Comparison of ENCODE assay signal across 31 mouse cellular contexts in the genomic region with DNA sequence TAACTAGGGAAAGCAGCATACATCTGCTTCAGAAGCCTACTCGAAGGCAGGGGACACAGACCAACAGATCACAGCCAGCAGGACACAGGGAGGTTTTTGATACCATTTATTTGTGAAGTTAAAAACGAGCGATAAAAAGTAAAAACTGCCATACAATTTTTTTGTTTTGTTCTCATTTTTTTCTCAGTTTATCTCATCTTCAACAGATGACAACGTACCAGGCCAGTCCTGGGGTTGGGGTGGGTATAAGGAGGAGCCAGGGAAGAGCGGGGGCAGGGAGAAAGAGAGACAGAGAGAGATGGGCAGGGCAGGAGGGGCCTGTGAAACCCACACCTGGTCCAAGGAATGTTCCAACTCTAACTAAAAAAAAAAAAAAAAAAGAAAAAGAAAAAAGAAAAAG. TPM values are rescaled to one million over a fixed set of nuclear protein-coding genes. Genes with fewer than 3 reads are reported as not detected.
"Had no signal": no experiment of that assay in that cellular context is flagged by ENCODE, and none has a peak within 500 bp of the region (broad histone marks: within the 10 kb centered on the region; RNA-seq: fewer than 3 reads in every experiment).

No protein-coding gene starts in this region.

- H3K27me3 ChIP-seq: intestine, embryonic 15.5 days; kidney, embryonic 15.5 days; limb, embryonic 12.5 days; limb, embryonic 15.5 days; megakaryocyte, embryonic 14.5 days; neural tube, embryonic 13.5 days had no signal

- ATAC-seq: intestine, embryonic 15.5 days had no signal

- H3K9me3 ChIP-seq: intestine, embryonic 15.5 days; kidney, embryonic 15.5 days; limb, embryonic 12.5 days; limb, embryonic 15.5 days; megakaryocyte, embryonic 14.5 days; neural tube, embryonic 13.5 days had no signal

- DNase-seq: kidney, adult 11 months; kidney, adult 8-10 months; kidney, postnatal 14 days; kidney, postnatal 4 days; left cerebral cortex, postnatal 4 days; lung, adult 2 months; midbrain, embryonic 14.5 days; right cerebral cortex, adult 18-20 months; right cerebral cortex, postnatal 14 days; right cerebral cortex, postnatal 4 days; thymus, adult 2 months; thymus, postnatal 14 days; thymus, postnatal 4 days had no signal

- H3K9ac ChIP-seq: intestine, embryonic 15.5 days; kidney, embryonic 15.5 days; limb, embryonic 15.5 days; neural tube, embryonic 13.5 days had no signal

- H3K4me2 ChIP-seq: intestine, embryonic 15.5 days; kidney, embryonic 15.5 days; limb, embryonic 12.5 days; limb, embryonic 15.5 days; midbrain, embryonic 11.5 days; neural tube, embryonic 13.5 days had no signal

- H3K4me1 ChIP-seq: intestine, embryonic 15.5 days; kidney, embryonic 15.5 days; limb, embryonic 12.5 days; limb, embryonic 15.5 days; neural tube, embryonic 13.5 days had no signal

- H3K27ac ChIP-seq: intestine, embryonic 15.5 days; kidney, embryonic 15.5 days; limb, embryonic 12.5 days; limb, embryonic 15.5 days; macrophage; neural tube, embryonic 13.5 days; stomach, postnatal 0 days had no signal

- H3K4me3 ChIP-seq: intestine, embryonic 15.5 days; kidney, embryonic 15.5 days; limb, embryonic 12.5 days; limb, embryonic 15.5 days; megakaryocyte, embryonic 14.5 days; myocyte; neural tube, embryonic 13.5 days had no signal

RNA-seq across cellular contexts. Expression of a gene that starts 9.7 kb away (rescaled TPM):
- total RNA-seq: left cerebral cortex, postnatal 4 days; monocyte, adult 5-6 weeks; neutrophil, adult 5-6 weeks had no signal
- polyA plus RNA-seq: macrophage had no signal

RNA-seq across cellular contexts. Expression of a gene that starts 20.5 kb away (rescaled TPM):
- total RNA-seq: layer of hippocampus, adult 18-20 months; layer of hippocampus, postnatal 14 days; left cerebral cortex, postnatal 14 days; left cerebral cortex, postnatal 4 days; monocyte, adult 5-6 weeks; neutrophil, adult 5-6 weeks had no signal
- polyA plus RNA-seq: intestine, embryonic 15.5 days; limb, embryonic 15.5 days; lung, adult 2 months; lung, embryonic 16.5 days; macrophage; midbrain, embryonic 11.5 days; midbrain, embryonic 14.5 days; myocyte; neural tube, embryonic 13.5 days; stomach, embryonic 14.5 days; stomach, postnatal 0 days had no signal

RNA-seq across cellular contexts. Expression of a gene that starts 21.1 kb away (rescaled TPM):
- total RNA-seq: layer of hippocampus, adult 18-20 months; layer of hippocampus, postnatal 14 days; left cerebral cortex, adult 8-10 months; left cerebral cortex, postnatal 14 days; left cerebral cortex, postnatal 4 days; monocyte, adult 5-6 weeks; neutrophil, adult 5-6 weeks had no signal
- polyA plus RNA-seq: limb, embryonic 12.5 days; limb, embryonic 15.5 days; lung, adult 2 months; lung, embryonic 16.5 days; macrophage; midbrain, embryonic 14.5 days; stomach, postnatal 0 days; thymus, adult 2 months had no signal
